Mouse (Mus musculus) R1 (cell line): ENCODE data around the gene Zfp612.

Experiments used
- DNase-seq: peaks from one replicate; pipeline ENCODE4 v3.0.0-alpha.2; 2018; ENCODE audit warnings: low read depth, low spot score

Zfp612 gene

DNA sequence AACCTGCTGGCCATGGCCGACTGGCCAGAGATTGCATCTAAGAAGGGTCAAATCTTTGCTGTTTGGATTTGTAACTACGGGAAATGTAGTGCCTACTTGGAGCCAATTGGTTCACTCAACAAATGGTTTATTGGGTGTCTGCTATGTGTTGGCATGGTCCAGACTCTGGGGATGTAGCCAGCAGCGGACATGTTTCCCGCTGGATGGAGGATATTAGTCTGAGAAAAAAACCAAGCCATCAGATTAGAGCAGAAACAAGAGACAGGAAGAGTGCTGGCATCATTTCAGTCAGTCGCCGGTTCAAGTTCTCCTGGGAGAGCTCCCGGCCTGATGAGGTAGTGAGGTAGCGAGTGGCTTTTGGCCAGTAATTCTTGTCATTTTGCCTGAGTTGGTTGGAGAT lies 54.7 kb downstream of the Zfp612 start:
- no peak for DNase-seq

GRCm38 (mm10) chr8:110135515-110135914 lies 56.0 kb downstream of the Zfp612 start:
- no peak for DNase-seq

- DNase-seq = no peak
Measured at GRCm38 (mm10) chr8:110140156-110140555, 60.6 kb downstream of the Zfp612 start.

DNA sequence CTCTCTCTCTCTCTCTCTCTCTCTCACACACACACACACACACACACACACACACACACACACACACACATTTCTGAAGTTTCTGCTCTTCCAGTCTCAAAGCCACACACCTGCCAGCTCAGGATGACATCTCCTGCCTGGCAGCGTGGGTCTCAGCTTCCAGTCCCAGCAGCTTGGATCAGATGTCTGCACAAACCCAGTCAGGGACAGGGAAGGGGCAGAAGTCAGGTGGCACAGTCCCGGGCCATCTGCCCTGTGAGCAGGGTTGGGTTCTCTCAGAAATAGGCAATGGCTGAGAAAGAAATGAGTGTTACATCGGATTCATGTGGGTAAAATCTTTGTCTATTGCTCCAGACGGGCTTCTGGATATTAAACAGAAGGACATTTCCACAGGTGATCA lies 61.2 kb downstream of the Zfp612 start:
- DNase-seq = no peak
